Mouse (Mus musculus): ENCODE measurements around the gene Zfp639.

DNA sequence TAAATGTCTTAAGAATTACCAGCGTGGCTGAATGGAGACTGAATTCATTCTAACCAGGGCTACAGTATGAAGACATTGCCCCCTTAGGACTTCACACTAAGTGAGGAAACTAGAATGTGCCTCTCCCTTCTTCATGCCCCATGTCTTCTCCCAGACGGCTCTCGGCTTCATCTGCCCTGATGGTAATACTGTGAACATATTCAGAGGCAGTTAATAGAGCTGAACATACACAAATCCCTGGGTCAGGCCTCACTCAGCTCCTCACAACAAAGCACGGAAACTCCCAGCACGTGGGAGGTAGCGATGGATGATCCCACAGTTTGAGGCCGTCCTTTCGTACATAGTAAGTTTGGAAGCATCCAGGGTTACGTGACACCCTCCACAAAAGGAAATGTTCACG lies 36.9 kb upstream of the Zfp639 start:
- TF ChIP-seq CTCF (IDR thresholded peaks at IDR 0.05) (no peak), EP300 (IDR thresholded peaks at IDR 0.05) (no peak)
